Mouse (Mus musculus) urinary bladder, adult 2 months (tissue): ENCODE results near the gene Itga11. TPM values are rescaled to one million over a fixed set of nuclear protein-coding genes. Genes with fewer than 3 reads are reported as not detected.
"Not testable (repeated sequence)": the region's sequence is repeated elsewhere in the genome, so short reads cannot be mapped to it uniquely, and the experiment has no call there.

Experiments
- DNase-seq: peaks from one replicate; pipeline ENCODE4 v3.0.0; 2022; ENCODE audit warnings: low spot score
- polyA plus RNA-seq: library from polyadenylated mRNA; depleted of rRNA; stranded (reverse); fragments of >200 nt; gene quantifications from 2 replicates; pipeline ENCODE4 v1.2.3, GENCODE M21; 2012; rRNA removed

Itga11 gene
- polyA plus RNA-seq, 1 experiment = 13.9 TPM

- DNase-seq = no peak
These were observed 139.5 kb downstream of the Itga11 start for GRCm38 (mm10) chr9:62817099-62817571.

GRCm38 (mm10) chr9:62817828-62818614 is 140.4 kb downstream of the Itga11 start:
- DNase-seq = no peak

GRCm38 (mm10) chr9:62819494-62819893 is 141.9 kb downstream of the Itga11 start:
- no peak for DNase-seq

GRCm38 (mm10) chr9:62819910-62820309 is 142.3 kb downstream of the Itga11 start:
- DNase-seq = not testable (repeated sequence)

GRCm38 (mm10) chr9:62820829-62821228 is 143.2 kb downstream of the Itga11 start:
- no peak for DNase-seq

GRCm38 (mm10) chr9:62821811-62822210 is 144.2 kb downstream of the Itga11 start:
- no peak for DNase-seq

- DNase-seq = no peak
These were observed 148.3 kb downstream of the Itga11 start for GRCm38 (mm10) chr9:62825791-62826393.

GRCm38 (mm10) chr9:62826456-62826855 is 148.8 kb downstream of the Itga11 start:
- no peak for DNase-seq

- DNase-seq = no peak
These were observed 150.5 kb downstream of the Itga11 start for GRCm38 (mm10) chr9:62827939-62828652.

- DNase-seq = peak; percentile 86
These were observed 151.0 kb downstream of the Itga11 start for GRCm38 (mm10) chr9:62828662-62829086.

GRCm38 (mm10) chr9:62829877-62830276 is 152.3 kb downstream of the Itga11 start:
- DNase-seq = no peak

Other genes with a start within 250 kb of the Itga11 start
- 4.9 and 7.9 TPM in 2 replicates for gene Coro2b, start 140.8 kb upstream of the Itga11 start, polyA plus RNA-seq
- gene Fem1b, start 134.1 kb downstream of the Itga11 start, polyA plus RNA-seq = 12.6 and 15.2 TPM in 2 replicates
- gene Cln6, start 161.0 kb downstream of the Itga11 start, polyA plus RNA-seq = 26.5 and 33.1 TPM in 2 replicates
- 25.5 and 28.4 TPM in 2 replicates for gene Calml4, start 180.3 kb downstream of the Itga11 start, polyA plus RNA-seq